Mouse (Mus musculus): Measurements from ENCODE around the gene Mllt6. TPM values are rescaled to one million over a fixed set of nuclear protein-coding genes. Genes with fewer than 3 reads are reported as not detected.
"Not testable (repeated sequence)": the region's sequence is repeated elsewhere in the genome, so short reads cannot be mapped to it uniquely, and the experiment has no call there.

The Mllt6 gene
- polyA plus RNA-seq, 1 experiment from 2014 or later: 3.3 TPM

DNA sequence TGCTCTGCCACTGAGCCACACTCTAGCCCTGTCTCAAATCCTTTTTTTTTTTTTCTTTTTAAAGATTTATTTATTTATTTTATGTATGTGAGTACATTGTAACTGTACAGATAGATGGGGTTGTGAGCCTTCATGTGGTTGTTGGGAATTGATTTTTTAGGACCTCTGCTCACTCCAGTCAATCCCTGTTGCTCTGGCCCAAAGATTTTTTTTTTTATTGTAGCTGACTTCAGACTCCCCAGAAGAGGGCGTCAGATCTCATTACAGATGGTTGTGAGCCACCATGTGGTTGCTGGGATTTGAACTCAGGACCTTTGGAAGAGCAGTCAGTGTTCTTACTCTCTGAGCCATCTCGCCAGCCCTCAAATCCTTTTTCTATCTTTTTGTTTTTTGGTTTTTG lies 46.9 kb downstream of the Mllt6 start:
- not testable (repeated sequence) for H3K9ac ChIP-seq (ENCODE audit: low read depth, low read length); ATAC-seq (replicated peaks; ENCODE audit: insufficient number of reproducible peaks, low FRiP score, low TSS enrichment); H3K4me3 ChIP-seq (ENCODE audit: low read depth, low read length); H3K4me2 ChIP-seq; H3K4me1 ChIP-seq (ENCODE audit: control insufficient read depth, insufficient read depth, low read length); H3K27ac ChIP-seq (ENCODE audit: low read depth, low read length); H3K27me3 ChIP-seq (ENCODE audit: control insufficient read depth, insufficient read depth, low read length); H3K9me3 ChIP-seq (replicated peaks; ENCODE audit: control insufficient read depth, low read length)
- peaks cover 32% of the 10 kb centered on the region for H3K36me3 ChIP-seq (ENCODE audit: control insufficient read depth, insufficient read depth, low read length)
- 73% methylated on average over 2 of the region's 2 CpGs for WGBS (ENCODE audit: insufficient replicate concordance)

- Histone ChIP-seq H3K4me3 (ENCODE audit: low read depth, low read length) (no peak overlapping the region), H3K4me1 (ENCODE audit: control insufficient read depth, insufficient read depth, low read length) (no peaks in the 10 kb centered on the region; the same call in 1 of the 2 replicates), H3K9ac (ENCODE audit: low read depth, low read length) (no peak overlapping the region), H3K9me3 (replicated peaks; ENCODE audit: control insufficient read depth, low read length) (no peaks in the 10 kb centered on the region), H3K36me3 (ENCODE audit: control insufficient read depth, insufficient read depth, low read length) (peaks cover 36% of the 10 kb centered on the region), H3K27me3 (ENCODE audit: control insufficient read depth, insufficient read depth, low read length) (no peaks in the 10 kb centered on the region), H3K4me2 (no peak overlapping the region), H3K27ac (ENCODE audit: low read depth, low read length) (no peak overlapping the region)
- 81% methylated on average over 13 of the region's 13 CpGs for WGBS (ENCODE audit: insufficient replicate concordance)
- no peak for ATAC-seq (replicated peaks; ENCODE audit: insufficient number of reproducible peaks, low FRiP score, low TSS enrichment)
Observed at GRCm38 (mm10) chr11:97711200-97711900, 48.1 kb downstream of the Mllt6 start.

GRCm38 (mm10) chr11:97712286-97712685 lies 49.1 kb downstream of the Mllt6 start:
- Histone ChIP-seq H3K4me2 (no peak overlapping the region), H3K4me3 (ENCODE audit: low read depth, low read length) (no peak overlapping the region), H3K27me3 (ENCODE audit: control insufficient read depth, insufficient read depth, low read length) (no peaks in the 10 kb centered on the region), H3K9me3 (replicated peaks; ENCODE audit: control insufficient read depth, low read length) (no peaks in the 10 kb centered on the region), H3K27ac (ENCODE audit: low read depth, low read length) (no peak overlapping the region), H3K36me3 (ENCODE audit: control insufficient read depth, insufficient read depth, low read length) (peaks cover 28% of the 10 kb centered on the region), H3K9ac (ENCODE audit: low read depth, low read length) (no peak overlapping the region), H3K4me1 (ENCODE audit: control insufficient read depth, insufficient read depth, low read length) (no peaks in the 10 kb centered on the region; the same call in 1 of the 2 replicates)
- no peak for ATAC-seq (replicated peaks; ENCODE audit: insufficient number of reproducible peaks, low FRiP score, low TSS enrichment)
- WGBS (ENCODE audit: insufficient replicate concordance): 93% methylated on average over 15 of the region's 15 CpGs

DNA sequence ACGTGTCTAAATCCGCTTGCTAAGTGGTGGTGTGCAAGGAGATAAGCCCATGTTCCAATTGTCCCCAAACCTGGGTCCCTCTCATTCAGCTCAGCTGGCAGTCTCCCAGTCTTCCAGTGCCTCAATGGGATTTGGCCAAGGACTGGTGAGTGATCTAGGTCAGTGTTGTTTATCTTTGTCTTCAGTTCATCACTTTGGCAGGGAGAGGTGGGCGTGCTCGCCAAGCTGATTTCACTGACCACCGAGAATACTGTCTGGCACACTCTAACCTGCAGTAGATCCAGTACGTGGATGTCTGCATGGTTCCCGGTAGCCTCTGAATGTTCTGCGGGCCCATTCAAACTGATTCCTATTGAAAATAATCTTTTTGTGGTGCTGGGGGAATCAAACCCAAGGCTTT lies 50.7 kb downstream of the Mllt6 start:
- no peaks in the 10 kb centered on the region; the same call in 1 of the 2 replicates for H3K4me1 ChIP-seq (ENCODE audit: control insufficient read depth, insufficient read depth, low read length)
- 80% methylated on average over 8 of the region's 8 CpGs for WGBS (ENCODE audit: insufficient replicate concordance)
- no peaks in the 10 kb centered on the region for H3K27me3 ChIP-seq (ENCODE audit: control insufficient read depth, insufficient read depth, low read length)
- no peak overlapping the region for H3K4me3 ChIP-seq (ENCODE audit: low read depth, low read length)
- H3K36me3 ChIP-seq (ENCODE audit: control insufficient read depth, insufficient read depth, low read length): peaks cover 27% of the 10 kb centered on the region
- ATAC-seq (replicated peaks; ENCODE audit: insufficient number of reproducible peaks, low FRiP score, low TSS enrichment): no peak
- H3K4me2 ChIP-seq: no peak overlapping the region
- no peak overlapping the region for H3K9ac ChIP-seq (ENCODE audit: low read depth, low read length)
- H3K27ac ChIP-seq (ENCODE audit: low read depth, low read length): no peak overlapping the region
- H3K9me3 ChIP-seq (replicated peaks; ENCODE audit: control insufficient read depth, low read length): no peaks in the 10 kb centered on the region

- no peak overlapping the region for H3K4me2 ChIP-seq
- no peak for ATAC-seq (replicated peaks; ENCODE audit: insufficient number of reproducible peaks, low FRiP score, low TSS enrichment)
- no peak overlapping the region for H3K4me3 ChIP-seq (ENCODE audit: low read depth, low read length)
- WGBS (ENCODE audit: insufficient replicate concordance): 95% methylated on average over 3 of the region's 3 CpGs
- H3K36me3 ChIP-seq (ENCODE audit: control insufficient read depth, insufficient read depth, low read length): peaks cover 25% of the 10 kb centered on the region
- H3K9ac ChIP-seq (ENCODE audit: low read depth, low read length): no peak overlapping the region
- no peak overlapping the region for H3K27ac ChIP-seq (ENCODE audit: low read depth, low read length)
- H3K4me1 ChIP-seq (ENCODE audit: control insufficient read depth, insufficient read depth, low read length): no peaks in the 10 kb centered on the region; the same call in 1 of the 2 replicates
- no peaks in the 10 kb centered on the region for H3K9me3 ChIP-seq (replicated peaks; ENCODE audit: control insufficient read depth, low read length)
- H3K27me3 ChIP-seq (ENCODE audit: control insufficient read depth, insufficient read depth, low read length): no peaks in the 10 kb centered on the region
Observed at GRCm38 (mm10) chr11:97714356-97714755, 51.1 kb downstream of the Mllt6 start.

- H3K4me3 ChIP-seq (ENCODE audit: low read depth, low read length): no peak overlapping the region
- no peak overlapping the region for H3K27ac ChIP-seq (ENCODE audit: low read depth, low read length)
- H3K9me3 ChIP-seq (replicated peaks; ENCODE audit: control insufficient read depth, low read length): no peaks in the 10 kb centered on the region
- H3K9ac ChIP-seq (ENCODE audit: low read depth, low read length): no peak overlapping the region
- WGBS (ENCODE audit: insufficient replicate concordance): 83% methylated on average over 14 of the region's 14 CpGs
- H3K27me3 ChIP-seq (ENCODE audit: control insufficient read depth, insufficient read depth, low read length): no peaks in the 10 kb centered on the region
- no peaks in the 10 kb centered on the region; the same call in 1 of the 2 replicates for H3K4me1 ChIP-seq (ENCODE audit: control insufficient read depth, insufficient read depth, low read length)
- no peak for ATAC-seq (replicated peaks; ENCODE audit: insufficient number of reproducible peaks, low FRiP score, low TSS enrichment)
- H3K4me2 ChIP-seq: no peak overlapping the region
- peaks cover 31% of the 10 kb centered on the region for H3K36me3 ChIP-seq (ENCODE audit: control insufficient read depth, insufficient read depth, low read length)
Observed at GRCm38 (mm10) chr11:97714784-97715760, 51.9 kb downstream of the Mllt6 start.

DNA sequence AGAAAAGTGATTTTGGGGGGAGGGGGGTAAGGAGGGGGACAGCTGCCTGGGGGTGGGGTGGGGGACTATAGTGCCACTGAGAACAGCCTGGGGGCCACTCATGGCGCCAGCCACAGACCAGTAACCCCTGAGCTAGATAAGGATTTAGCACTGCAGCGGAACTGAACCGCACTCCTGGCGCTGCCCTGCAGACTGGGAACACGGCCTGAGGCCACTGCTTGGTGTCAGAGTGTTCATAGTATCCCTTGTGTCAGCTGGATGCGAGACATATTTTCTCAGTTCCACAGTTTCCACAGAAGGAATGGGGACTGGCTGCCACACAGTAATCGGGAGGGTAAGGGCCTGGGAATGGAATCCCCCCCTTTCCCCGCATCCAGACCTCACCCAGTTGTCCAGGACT lies 52.8 kb downstream of the Mllt6 start:
- Histone ChIP-seq H3K4me3 (ENCODE audit: low read depth, low read length) (no peak overlapping the region), H3K27ac (ENCODE audit: low read depth, low read length) (no peak overlapping the region; the same call in 1 of the 2 replicates), H3K9me3 (replicated peaks; ENCODE audit: control insufficient read depth, low read length) (no peaks in the 10 kb centered on the region), H3K9ac (ENCODE audit: low read depth, low read length) (no peak overlapping the region), H3K4me2 (no peak overlapping the region), H3K36me3 (ENCODE audit: control insufficient read depth, insufficient read depth, low read length) (peaks cover 37% of the 10 kb centered on the region), H3K4me1 (ENCODE audit: control insufficient read depth, insufficient read depth, low read length) (no peaks in the 10 kb centered on the region; the same call in 1 of the 2 replicates), H3K27me3 (ENCODE audit: control insufficient read depth, insufficient read depth, low read length) (no peaks in the 10 kb centered on the region)
- 72% methylated on average over 8 of the region's 8 CpGs for WGBS (ENCODE audit: insufficient replicate concordance)
- ATAC-seq (replicated peaks; ENCODE audit: insufficient number of reproducible peaks, low FRiP score, low TSS enrichment): no peak

- Histone ChIP-seq H3K27ac (ENCODE audit: low read depth, low read length) (no peak overlapping the region), H3K9ac (ENCODE audit: low read depth, low read length) (no peak overlapping the region), H3K9me3 (replicated peaks; ENCODE audit: control insufficient read depth, low read length) (no peaks in the 10 kb centered on the region), H3K4me1 (ENCODE audit: control insufficient read depth, insufficient read depth, low read length) (no peaks in the 10 kb centered on the region; the same call in 1 of the 2 replicates), H3K36me3 (ENCODE audit: control insufficient read depth, insufficient read depth, low read length) (peaks cover 46% of the 10 kb centered on the region), H3K4me3 (ENCODE audit: low read depth, low read length) (no peak overlapping the region), H3K4me2 (no peak overlapping the region), H3K27me3 (ENCODE audit: control insufficient read depth, insufficient read depth, low read length) (no peaks in the 10 kb centered on the region)
- no peak for ATAC-seq (replicated peaks; ENCODE audit: insufficient number of reproducible peaks, low FRiP score, low TSS enrichment)
- 84% methylated on average over 26 of the region's 26 CpGs for WGBS (ENCODE audit: insufficient replicate concordance)
Observed at GRCm38 (mm10) chr11:97717369-97718280, 54.4 kb downstream of the Mllt6 start.
